Mouse (Mus musculus) mouse embryonic stem cell (cell line): ENCODE measurements around the gene Bicra.

Experiments
- in situ Hi-C, 2 experiments: fragments of 300-500 bp; cut with MboI; formaldehyde crosslinking; loops; 1 replicate in 1 of 2; 3 replicates in 1 of 2; pipeline ENCODE4 v1.14.3; 2019 to 2020; ENCODE audit warnings: low sequenced_read_pairs in 2 of 2, low pct_unique_long_range_greater_than_20kb in 1 of 2, mixed read lengths in 1 of 2; ENCODE audit not compliant: unreplicated experiment in 1 of 2

The Bicra gene

DNA sequence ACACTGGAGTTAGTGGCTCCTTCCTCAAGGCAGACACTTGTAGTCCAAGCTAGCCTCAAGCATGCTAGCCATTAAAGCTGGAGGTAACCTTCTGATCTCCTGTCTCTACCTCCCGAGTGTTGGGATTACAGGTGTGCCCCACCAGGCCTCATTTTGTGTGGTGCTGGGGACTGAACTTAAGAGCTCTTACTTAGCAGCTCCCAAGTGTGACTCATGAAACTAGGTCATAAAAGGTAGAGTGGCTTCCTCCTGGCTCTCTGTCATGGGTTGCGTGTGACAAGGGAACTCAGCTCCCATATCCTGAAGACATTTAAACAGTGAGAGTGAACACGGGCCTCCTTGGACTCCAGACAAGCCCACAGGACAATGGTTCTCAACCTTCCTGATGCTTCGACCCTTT, 53.9 kb downstream of the Bicra start:
- in situ Hi-C loops, result no loop called here

DNA sequence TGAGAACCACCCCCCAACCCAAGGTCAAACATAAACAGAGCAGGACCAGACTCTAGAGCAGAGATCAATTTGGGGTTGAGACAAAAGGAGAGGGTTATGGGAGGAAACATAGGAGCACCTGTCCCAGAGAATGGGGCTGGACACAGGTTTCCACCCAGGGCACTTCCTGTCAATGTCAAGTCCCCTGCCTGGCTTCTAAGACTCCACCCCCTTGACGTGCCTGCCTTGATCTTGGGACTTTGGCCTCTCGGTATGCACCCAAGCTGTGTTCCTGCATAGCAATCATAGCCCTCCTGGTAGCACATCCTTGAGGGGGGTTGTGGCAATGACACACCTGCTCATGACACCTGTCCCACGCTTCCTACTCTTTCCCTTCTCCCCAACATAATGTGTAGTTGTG, 54.6 kb downstream of the Bicra start:
- in situ Hi-C loops, result no loop called here

DNA sequence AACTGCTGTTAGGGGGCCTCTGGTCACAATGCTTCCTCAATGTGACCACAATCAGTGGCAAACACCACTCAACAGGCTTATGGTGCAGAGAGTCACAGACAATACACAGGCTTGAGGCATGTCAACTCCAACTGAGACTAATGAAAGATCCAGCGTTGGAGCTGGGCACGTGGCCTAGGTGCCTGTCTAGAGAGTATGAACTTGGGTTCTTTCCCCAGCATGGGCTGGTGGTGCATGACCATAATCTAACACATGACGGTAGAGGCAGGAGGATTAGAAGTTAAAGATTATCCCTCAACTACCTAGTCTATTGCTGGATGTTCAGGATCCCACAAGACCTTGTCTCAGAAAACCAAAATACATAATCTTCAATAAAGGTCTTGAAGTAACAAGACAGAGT, 56.0 kb downstream of the Bicra start:
- in situ Hi-C loops, result no loop called here

DNA sequence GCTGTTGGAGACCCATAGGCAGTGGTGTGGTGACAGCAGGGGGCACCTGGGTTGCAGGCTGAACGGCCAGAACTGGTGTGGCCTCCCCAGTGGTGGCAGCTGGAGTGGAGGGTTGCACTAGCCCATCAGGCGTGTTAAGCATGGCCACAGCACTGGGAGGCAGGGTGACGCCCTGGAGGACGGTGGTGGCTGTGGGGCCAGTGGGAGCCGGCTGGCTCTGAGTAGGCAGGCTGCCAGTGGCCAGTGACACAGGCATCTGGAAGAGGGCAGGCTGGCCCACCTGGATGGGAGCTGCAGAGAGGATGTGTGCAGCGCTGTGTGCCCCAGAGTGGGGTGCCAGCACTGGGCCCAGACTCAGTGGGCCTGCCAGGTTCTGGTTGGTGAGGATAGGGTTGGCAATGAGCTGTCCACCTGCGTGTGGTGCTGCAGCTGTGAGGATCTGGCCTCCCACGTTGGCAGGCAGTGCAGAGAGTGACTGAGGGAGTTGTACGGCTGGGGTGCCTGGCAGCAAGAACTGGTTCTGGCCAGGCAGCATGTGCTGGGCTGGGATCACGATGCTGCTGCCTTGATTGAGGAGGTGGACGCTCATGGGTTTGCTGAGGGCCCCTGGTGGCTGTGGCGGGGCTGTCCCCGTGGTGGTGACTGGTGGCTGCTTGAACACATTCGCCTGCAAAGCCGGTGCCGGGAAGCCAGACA, 59.9 kb downstream of the Bicra start:
- in situ Hi-C loops, result no loop called here

DNA sequence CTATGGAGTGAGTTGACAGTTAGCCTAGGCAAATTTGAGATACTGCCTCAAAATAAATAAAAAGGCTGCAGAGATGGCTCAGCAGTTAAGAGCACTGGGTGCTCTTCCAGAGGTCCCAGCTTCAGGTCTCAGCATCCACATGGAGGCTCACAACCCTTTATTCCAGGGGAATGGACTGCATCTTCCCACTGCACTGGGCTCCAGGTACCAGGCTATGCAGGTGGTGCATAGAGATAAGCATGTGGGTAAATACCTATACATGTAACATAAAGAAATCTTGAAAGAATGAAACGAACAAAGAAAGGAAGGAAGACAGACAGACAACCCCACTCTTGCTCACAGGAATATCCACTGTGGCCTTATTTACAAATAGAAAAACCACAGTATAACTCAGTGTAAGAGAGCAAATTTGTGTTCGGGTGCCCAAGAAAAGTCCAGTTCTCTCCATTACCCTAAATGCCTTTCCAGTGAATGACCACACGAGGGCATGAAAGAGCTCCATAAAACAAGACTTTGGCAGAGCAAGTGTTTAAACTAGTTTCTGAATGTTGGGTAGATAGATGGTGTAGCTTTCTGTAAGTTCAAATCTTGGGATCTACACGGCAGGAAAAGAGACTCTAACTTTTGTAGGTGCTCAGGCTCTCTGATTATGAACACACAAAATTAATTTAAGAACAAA, 64.9 kb downstream of the Bicra start:
- in situ Hi-C loops, result loop anchor here in 1 of 2 experiments (5.0 kb wide), 1 partner anchor 64 kb away; the partner anchor contains the start of gene Bicra

DNA sequence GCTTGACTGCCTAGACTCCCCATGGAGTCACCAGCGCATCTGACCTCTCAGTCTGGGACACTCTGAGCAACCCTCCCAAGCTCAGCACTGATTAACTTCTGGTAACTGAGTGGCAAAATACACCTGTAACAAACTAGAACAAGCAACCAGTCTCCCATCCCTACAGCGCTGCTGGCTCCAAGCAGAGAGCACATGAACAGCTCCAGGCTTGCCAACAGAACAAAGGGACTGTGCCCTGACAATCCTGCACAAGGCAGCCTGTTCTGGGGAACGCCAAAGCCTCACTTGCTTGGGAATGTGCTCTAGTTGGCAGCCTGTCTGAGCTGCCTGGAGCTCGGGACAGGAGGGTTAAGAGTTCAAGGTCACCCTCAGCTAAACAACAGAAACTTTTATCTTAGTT, 66.2 kb downstream of the Bicra start:
- in situ Hi-C loops, result loop anchor here in 1 of 2 experiments (5.0 kb wide), 1 partner anchor 66 kb away; the partner anchor contains the start of gene Bicra

DNA sequence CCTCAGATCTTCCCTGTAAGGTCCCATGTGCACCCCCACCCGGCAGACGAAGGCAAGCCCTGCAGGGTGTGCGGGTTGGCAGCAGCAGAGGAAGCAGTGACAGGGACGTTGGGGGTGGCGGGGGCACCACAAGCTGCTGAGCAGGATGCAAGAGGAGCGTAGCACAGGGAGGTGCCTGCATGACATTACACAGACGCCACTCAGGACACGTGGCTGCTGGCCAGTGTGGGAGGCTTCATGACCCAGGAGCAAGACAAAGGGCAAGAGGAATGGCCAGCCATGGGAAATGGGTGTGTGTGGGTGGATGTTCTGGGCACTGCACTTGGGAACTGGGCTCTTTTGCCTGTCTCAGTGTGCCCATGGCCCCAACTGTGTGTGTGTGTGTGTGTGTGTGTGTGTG, 67.5 kb downstream of the Bicra start:
- in situ Hi-C loops, result loop anchor here in 1 of 2 experiments (5.0 kb wide), 1 partner anchor 67 kb away; the partner anchor contains the start of gene Bicra

DNA sequence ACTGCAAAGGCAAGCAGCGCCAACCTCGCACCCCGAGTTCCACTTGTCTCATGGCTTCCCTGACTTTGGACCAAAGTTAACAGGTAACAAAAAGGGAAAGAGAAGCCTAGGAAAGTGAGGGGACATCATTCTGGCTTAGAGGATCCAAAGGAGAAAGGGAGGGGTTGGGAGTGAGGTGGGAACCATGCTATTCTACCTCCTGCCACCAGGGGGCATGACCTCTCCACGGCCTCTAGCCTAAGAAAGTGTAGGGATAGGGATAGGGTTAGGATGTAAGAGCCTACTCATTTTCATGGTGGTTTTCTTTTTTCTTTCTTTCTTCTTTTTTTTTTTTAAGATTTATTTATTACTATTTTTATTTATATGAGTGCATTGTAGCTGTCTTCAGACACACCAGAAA, 71.8 kb downstream of the Bicra start:
- in situ Hi-C loops, result loop anchor here in 1 of 2 experiments (5.0 kb wide), 1 partner anchor 71 kb away; the partner anchor contains the start of gene Bicra

DNA sequence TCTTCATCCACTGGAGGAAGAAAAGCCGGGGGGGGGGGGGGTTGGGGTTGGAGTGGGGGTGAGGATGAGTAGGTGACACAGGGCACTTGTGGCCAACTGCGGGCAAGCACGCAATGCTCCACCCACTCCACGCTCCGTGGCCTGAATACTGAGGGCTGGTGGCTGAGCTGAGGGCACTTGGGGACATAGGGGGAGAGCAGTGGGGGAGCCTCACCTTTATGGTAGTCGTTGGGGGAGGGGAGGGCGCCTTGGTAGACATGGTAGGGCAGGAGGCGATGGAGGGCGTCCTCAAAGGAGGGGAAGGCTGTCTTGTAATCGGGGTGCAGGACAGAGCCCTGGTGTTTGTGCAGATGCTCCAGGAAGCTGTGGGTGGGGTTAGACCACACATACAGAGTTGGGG, 72.3 kb downstream of the Bicra start:
- in situ Hi-C loops, result loop anchor here in 1 of 2 experiments (5.0 kb wide), 1 partner anchor 72 kb away; the partner anchor contains the start of gene Bicra

DNA sequence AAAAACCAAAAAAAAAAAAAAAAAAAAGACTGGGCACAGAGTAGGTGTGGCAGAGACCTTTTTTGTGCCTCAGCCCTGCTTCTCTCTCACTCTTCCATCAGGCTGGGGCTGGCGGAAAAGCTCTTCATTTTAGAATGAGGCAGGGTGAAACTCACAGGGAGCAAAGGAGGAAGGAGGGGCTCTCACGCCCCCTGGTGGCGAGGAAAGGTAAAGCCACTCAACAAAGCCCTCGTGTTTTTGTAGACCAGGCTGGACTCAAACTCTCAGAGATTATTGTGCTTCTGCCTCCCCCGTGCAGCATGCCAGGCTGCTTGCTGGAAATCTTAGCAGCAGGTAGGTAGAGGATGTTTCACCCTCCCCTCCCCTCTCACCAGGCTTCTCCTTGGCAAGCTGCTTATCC, 73.0 kb downstream of the Bicra start:
- in situ Hi-C loops, result loop anchor here in 1 of 2 experiments (5.0 kb wide), 1 partner anchor 73 kb away; the partner anchor contains the start of gene Bicra

DNA sequence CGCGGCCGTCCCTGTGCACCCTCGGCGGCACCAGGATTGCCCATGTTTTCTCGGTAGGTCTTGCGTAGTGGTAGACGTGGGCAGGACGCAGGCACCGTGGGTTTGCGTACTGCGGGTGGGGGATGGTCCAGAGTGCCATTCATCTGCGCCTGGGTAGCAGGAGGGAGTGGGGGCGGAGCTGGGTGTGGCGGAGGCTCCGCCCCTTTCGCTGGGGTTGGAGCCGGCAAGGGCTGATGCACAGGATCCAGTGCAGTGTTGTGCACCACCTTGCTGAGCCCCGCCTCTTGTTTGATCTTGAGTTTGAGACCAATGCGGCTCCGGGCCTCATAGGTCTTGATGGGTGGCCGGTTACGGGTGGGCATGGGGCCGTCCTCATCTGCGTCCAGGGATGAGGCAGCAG, 75.5 kb downstream of the Bicra start:
- in situ Hi-C loops, result no loop called here

DNA sequence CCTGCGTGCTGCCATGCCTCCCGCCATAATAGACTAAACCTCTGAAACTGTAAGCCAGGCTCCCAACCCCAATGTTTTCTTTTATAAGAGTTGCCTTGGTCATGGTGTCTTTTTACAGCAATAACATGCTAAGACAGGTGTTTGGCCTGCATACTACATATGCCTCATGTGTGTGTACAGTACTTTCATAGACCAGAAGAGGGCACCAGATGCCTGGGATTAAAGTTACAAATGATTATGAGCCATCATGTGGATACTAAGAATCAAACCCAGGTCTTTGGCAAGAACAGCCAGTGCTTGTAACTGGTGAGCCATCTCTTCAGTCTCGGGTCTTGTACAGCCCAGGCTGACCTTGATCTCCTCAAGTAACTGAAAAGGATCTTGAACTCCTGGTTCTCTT, 78.0 kb downstream of the Bicra start:
- in situ Hi-C loops, result no loop called here

DNA sequence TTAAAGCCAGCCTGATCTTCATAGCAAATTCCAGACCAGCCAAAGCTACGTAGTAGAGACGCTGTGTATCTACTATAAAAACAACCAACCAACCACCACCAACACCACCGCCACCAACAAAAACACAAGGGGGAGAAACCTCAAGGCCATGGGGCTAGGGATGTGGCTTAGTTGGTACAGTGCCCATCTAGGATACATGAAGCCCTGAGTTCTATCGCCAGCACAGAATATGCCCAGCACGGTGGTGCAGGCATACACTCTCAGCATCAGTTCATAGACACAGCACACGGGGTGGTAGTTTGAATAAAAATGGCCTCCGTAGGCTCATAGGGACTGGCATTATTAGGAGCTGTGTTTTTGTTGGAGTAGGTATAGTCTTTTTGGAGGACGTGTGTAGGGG, 79.4 kb downstream of the Bicra start:
- in situ Hi-C loops, result no loop called here

DNA sequence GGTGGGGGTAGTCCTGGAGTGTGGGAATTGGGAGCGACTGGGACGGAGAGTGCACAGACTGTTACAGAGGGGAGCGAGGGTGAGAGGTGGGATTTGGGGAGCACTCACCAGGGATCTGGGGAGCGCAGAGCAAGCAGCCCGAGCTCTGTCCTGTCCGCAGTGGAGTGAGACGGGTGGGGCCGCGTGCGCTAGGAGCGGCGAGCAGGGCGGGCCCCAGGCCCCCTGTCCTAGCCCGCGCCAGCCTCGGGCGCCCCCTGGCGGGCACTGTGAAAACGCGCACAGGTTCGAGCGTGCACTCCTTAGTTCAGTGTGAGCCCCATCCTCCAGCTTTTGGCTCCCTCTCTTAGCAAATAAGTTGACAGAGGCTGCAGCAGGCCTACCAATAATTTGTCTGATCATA, 80.4 kb downstream of the Bicra start, which contains the start of gene Ehd2:
Ehd2 (minus strand) TSS at position 256 of the 400 bp plus-strand sequence.
- in situ Hi-C loops, result no loop called here

DNA sequence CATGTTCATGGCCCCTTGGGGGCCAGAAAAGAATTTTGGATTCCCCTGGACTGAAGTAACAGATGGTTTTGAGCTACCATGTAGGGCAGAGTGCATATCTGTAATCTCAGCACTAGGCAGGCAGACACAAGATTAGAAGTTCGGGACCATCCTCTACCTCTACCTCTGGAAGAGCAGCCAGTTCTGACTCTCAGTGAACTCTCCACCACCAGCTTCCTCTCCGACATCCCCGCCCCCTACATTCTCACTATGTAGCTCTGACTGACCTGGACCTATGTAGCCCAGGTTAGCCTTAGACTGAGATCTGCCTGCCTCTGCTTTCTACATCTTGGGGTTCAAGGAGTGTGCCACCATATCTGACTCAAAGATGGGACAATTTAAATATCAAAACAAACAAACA, 81.2 kb downstream of the Bicra start:
- in situ Hi-C loops, result no loop called here

DNA sequence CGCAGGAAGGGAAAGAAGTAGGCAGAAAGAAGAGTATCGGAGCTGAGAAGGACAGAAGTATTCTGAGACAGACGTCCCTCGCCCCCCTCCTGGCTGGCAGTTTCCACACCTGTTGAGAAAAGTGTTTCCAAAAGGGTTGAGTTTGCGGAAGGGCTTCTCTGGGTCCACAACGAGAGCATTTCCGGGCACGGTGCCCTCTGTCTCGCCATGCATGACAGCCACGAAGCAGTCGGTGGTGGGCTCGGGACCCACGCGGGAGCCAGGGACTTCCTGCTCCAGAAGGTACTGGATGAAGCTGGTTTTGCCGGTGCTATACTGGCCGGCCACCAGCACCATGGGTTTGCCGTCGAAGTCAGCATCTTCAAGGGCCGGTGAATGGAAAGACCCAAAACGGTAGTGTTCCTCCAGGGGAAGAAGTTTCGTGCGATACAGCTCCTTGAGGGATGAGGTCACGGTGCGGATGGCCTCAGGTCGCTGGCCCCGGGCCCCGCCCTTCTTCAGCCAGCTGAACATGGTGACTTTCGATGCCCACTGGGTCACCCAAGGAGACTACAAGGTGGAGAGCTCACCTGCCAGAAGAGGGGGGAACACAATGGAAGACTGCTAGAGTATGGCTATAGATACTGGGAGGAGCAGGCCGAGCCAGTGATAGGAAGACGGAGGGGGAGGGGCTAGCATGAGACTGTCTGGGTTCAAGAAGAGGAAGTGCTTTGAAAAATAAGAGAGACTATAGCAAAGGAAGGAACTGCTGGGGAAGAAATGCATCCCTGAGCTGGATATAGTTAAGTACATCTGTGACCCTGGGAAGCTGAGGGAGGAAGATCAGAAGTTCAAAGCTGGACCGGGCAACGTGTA, 83.7 kb downstream of the Bicra start:
- in situ Hi-C loops, result no loop called here

DNA sequence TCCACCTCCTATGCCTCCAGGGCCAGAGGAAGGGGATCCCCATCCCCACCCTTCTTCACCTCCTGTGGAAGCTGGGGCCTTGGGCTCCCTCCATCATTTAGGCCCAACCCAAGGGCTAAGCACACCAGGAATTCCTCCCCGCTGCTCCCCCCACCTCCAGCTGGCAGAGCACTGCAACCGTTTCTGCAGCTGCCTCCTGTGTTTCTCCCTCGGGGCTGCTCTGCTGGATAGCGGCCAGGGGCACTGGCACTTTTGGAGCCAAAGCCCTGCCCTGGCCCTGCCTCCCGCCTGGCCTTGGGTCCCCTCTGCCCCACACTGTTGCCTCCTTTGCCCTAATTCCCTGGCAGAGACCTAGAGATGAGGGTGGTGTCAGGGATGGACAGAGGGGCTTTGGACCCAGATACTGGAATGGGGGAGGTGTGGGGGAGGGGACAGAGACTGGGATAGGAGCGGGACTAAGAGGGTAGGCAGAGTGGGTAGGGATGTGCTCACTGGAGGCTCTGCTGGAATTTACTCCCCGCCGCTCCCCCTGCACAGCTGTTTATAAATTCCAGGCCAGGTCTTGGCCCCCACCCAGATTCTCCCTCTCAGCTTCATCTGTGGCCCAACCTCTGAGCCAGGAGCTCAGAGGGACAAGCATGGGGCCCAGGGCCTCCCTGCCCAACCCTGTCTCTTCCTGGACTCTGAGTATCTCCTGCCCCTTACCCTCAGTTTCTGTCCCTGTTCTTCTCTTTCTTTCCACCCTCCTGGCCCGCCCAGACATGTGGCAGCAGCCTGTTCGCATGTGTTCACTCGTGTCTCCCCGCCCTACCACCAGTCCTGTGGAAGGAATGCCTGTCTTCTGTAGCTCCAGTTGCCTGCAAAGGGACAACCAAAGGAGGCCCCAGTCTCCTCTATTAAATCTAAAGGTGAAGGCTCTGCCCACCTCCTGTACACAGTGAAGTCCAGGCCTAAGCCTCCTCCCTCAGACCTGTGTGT, 85.1 kb downstream of the Bicra start:
- in situ Hi-C loops, result no loop called here

DNA sequence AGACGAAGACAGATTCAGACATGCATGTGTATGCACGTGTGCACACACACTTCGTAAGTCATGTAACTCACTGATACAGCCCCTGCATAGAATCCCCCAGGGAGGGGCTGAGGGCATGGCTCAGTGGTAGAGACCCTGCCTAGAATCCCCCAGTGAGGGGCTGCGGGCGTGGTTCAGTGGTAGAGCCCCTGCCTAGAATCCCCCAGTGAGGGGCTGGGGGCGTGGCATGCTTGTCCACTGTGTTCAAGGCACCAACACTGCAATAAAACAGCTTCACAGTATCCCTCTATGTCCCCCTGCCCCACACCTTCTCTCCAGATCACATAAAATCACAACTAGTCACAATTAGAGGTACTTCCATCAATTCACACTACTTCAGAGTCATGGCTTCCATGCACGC, 85.9 kb downstream of the Bicra start:
- in situ Hi-C loops, result no loop called here
